Mouse (Mus musculus) gastrocnemius, postnatal 10 days (tissue): ENCODE measurements around the gene Adra1b. TPM values are rescaled to one million over a fixed set of nuclear protein-coding genes. Genes with fewer than 3 reads are reported as not detected.

ENCODE experiments used
- DNase-seq: peaks from one replicate; pipeline ENCODE4 v3.0.0; 2021; ENCODE audit warnings: mixed read lengths
- total RNA-seq, 2 experiments: library from RNA; stranded (reverse); gene quantifications; 2 replicates each; pipeline ENCODE4 v1.2.3; 2021

Gene Adra1b
- total RNA-seq, 2 experiments from 2014 or later = 0.41 to 0.59 TPM

GRCm38 (mm10) chr11:43728737-43729301 is 172.2 kb downstream of the Adra1b start:
- no peak for DNase-seq

- DNase-seq = no peak
Measured at GRCm38 (mm10) chr11:43727796-43728195, 173.2 kb downstream of the Adra1b start.

Other genes starting within 250 kb of the Adra1b start
- 10 to 100 TPM; 21.0 to 25.7 TPM for gene Pwwp2a, start 219.2 kb downstream of the Adra1b start, total RNA-seq
- gene Ttc1, start 153.2 kb downstream of the Adra1b start, total RNA-seq = 10 to 100 TPM; 43.5 to 46.9 TPM